Mouse (Mus musculus) kidney, embryonic 16.5 days (tissue): Measurements from ENCODE around the gene Lhfpl2. TPM values are rescaled to one million over a fixed set of nuclear protein-coding genes. Genes with fewer than 3 reads are reported as not detected.

Experiments
- ATAC-seq: fragments of 200-750 bp; cut with Nextera tagmentation; 2 replicates; pipeline ENCODE4 v1.8.0; 2017; ENCODE audit warnings: moderate TSS enrichment; ENCODE audit not compliant: low FRiP score, low TSS enrichment
- H3K27ac ChIP-seq: fragments of 300-500 bp; sonication (generic); 2 replicates; pipeline ENCODE4 v1.5.1; 2014; ENCODE audit warnings: low read length
- H3K27me3 ChIP-seq: fragments of 300-500 bp; sonication (generic); 2 replicates; pipeline ENCODE4 v1.6.1; 2014; ENCODE audit warnings: low read length, control low read depth, mixed read lengths; ENCODE audit not compliant: insufficient read depth
- H3K36me3 ChIP-seq: fragments of 300-500 bp; sonication (generic); 2 replicates; pipeline ENCODE4 v1.6.1; 2014; ENCODE audit warnings: low read length, control low read depth, mixed read lengths; ENCODE audit not compliant: insufficient read depth
- H3K4me1 ChIP-seq: fragments of 300-500 bp; sonication (generic); 2 replicates; pipeline ENCODE4 v1.6.1; 2014; ENCODE audit warnings: low read length, control low read depth, mixed read lengths; ENCODE audit not compliant: insufficient read depth
- H3K4me2 ChIP-seq: fragments of 300-500 bp; sonication (generic); replicated peaks from 2 replicates; pipeline ENCODE4 v1.6.1; 2014; ENCODE audit warnings: low read depth, low read length
- H3K4me3 ChIP-seq: fragments of 300-500 bp; sonication (generic); 2 replicates; pipeline ENCODE4 v1.5.1; 2014; ENCODE audit warnings: mild to moderate bottlenecking, low read length
- H3K9ac ChIP-seq: fragments of 300-500 bp; sonication (generic); replicated peaks from 2 replicates; pipeline ENCODE4 v1.6.1; 2014; ENCODE audit warnings: low read length
- H3K9me3 ChIP-seq: fragments of 300-500 bp; sonication (generic); 2 replicates; pipeline ENCODE4 v1.6.1; 2016; ENCODE audit warnings: low read length, control low read depth
- WGBS: fragments of 180-500 bp; shearing (Covaris S2); extraction: QIAGEN DNeasy Blood & Tissue Kit; methylation state at CpG from one replicate; pipeline ENCODE4 v1.1.7; 2014; 5-methylcytosine and 5-hydroxymethylcytosine counted together
- polyA plus RNA-seq: library from polyadenylated mRNA; unstranded; fragments of >200 nt; fragmentation: Nextera tagmentation; extraction: Ambion mirVana; gene quantifications from 2 replicates; pipeline ENCODE4 v1.2.1, GENCODE M21; 2015

Lhfpl2 gene
- polyA plus RNA-seq, 1 experiment from 2014 or later, result 91.2 TPM

DNA sequence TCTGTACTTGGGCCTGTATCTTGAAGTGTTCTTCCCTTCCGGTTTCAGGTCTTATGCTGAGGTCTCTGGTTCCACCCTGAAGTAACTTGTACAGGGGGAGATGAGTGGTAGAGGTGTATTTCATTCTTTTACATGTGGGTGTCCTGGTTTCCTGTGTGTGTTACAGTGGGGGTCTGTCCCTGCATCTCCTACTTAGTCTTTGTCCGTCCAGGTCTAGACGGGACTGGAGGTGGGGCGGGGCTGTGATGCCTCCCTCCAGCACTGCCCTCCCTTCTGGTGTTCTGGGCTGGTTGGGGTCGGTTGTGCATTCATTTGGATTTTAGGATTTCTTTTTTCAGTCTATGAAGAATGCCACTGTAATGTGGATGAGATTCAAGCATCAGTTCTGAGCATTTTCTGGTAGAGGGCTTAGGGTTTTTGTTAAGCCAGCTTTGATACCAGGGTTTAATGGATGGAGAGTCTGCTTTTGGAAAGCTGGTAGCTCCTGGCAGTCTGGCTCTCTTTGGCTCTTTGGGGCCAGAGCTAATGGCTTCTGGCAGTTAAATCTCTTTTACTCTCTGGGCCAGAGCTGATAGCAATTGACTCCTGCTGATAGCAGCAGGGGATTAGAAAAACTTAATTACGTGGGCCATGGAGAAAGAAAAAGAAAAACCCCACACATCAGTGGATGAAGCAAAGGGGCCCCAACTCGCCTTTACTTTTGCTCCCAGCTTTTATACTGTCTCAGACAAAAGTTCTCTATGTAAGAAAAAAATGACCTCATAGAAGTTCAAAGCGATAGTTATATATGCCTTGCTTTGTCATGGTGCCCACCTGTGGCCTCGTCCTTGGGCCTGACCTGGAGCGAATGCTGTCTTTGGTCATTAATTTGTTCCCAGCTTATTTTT, 130.8 kb downstream of the Lhfpl2 start:
- ATAC-seq, result no peak
- Histone ChIP-seq H3K9ac (no peak overlapping the region), H3K36me3 (peaks cover 20% of the 10 kb centered on the region), H3K27ac (no peak overlapping the region), H3K4me3 (no peak overlapping the region), H3K4me1 (peaks cover 3% of the 10 kb centered on the region; the same call in 1 of the 2 replicates), H3K4me2 (no peak overlapping the region), H3K9me3 (no peaks in the 10 kb centered on the region), H3K27me3 (no peaks in the 10 kb centered on the region)
- WGBS, result 71% methylated on average over 10 of the region's 10 CpGs

DNA sequence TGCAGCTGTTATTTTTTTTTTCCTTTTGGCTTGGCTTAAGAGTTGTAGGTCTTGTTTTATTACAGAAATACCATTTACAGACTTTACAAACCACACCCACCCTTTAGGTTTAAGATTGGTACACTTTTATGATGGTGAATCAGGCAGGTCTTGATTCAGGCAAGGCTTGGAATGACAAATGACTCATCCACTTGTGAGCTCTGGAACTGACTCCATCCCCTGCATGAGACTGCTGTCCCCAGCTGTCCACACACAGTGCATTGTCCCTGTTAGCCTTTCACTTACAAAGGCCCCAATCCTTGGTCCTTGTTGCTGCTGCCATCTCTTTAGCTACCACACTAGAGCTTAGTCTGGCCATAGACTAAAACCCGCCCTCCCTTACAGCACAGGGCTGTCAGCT, 132.8 kb downstream of the Lhfpl2 start:
- ATAC-seq, result no peak
- H3K36me3 ChIP-seq, result peaks cover 21% of the 10 kb centered on the region
- H3K9ac ChIP-seq, result no peak overlapping the region
- H3K27me3 ChIP-seq, result no peaks in the 10 kb centered on the region
- peaks cover 3% of the 10 kb centered on the region; the same call in 1 of the 2 replicates for H3K4me1 ChIP-seq
- no peaks in the 10 kb centered on the region for H3K9me3 ChIP-seq
- 100% methylated on average over 1 of the region's 1 CpGs for WGBS
- H3K4me2 ChIP-seq, result no peak overlapping the region
- H3K4me3 ChIP-seq, result no peak overlapping the region
- no peak overlapping the region for H3K27ac ChIP-seq

DNA sequence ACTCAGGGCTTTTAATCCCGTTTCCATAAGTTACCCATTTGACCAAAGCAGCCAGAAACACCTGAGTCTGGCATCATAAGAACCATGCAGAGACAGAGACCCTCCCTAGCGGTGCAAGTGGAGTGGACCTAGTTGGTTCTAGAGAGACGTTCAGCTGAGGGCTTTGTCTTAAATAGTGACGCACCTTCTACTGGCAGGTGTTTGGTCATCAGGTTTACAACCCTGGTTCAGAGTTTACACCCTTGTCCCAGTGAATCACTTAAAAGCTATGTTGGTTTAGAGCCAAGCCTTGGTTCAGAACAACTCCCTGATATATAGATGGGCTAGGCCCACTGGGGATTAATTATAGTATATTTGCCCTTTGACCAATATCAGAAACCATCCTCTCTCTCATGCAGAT, 135.6 kb downstream of the Lhfpl2 start:
- Histone ChIP-seq H3K36me3 (peaks cover 35% of the 10 kb centered on the region), H3K27ac (no peak overlapping the region), H3K9ac (no peak overlapping the region), H3K9me3 (no peaks in the 10 kb centered on the region), H3K27me3 (no peaks in the 10 kb centered on the region), H3K4me1 (no peaks in the 10 kb centered on the region), H3K4me2 (no peak overlapping the region), H3K4me3 (no peak overlapping the region)
- 79% methylated on average over 4 of the region's 4 CpGs for WGBS
- ATAC-seq, result no peak

DNA sequence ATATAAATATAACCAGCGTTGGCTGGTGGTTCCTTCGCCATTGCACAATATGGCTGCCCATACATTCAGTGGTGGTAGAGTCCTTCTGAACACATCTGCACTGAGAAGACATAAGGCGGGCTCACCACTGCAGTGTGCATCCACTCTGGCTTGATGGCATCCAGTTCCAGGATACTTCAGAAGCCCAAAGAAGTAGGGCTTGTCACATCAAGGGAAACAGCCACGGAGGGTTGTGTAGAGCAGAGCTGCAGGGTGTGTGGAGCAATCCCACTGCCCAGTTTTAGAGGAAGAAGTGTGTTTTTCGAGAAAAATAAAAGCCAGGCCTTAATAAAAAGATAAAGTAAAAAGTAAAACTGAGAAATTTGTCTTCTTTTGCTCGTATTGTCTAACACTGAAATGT, 141.0 kb downstream of the Lhfpl2 start:
- no peak for ATAC-seq
- H3K4me2 ChIP-seq, result no peak overlapping the region
- no peak overlapping the region for H3K27ac ChIP-seq
- peaks cover 21% of the 10 kb centered on the region for H3K36me3 ChIP-seq
- H3K9me3 ChIP-seq, result no peaks in the 10 kb centered on the region
- no peak overlapping the region for H3K9ac ChIP-seq
- WGBS, result 81% methylated on average over 6 of the region's 6 CpGs
- no peaks in the 10 kb centered on the region for H3K27me3 ChIP-seq
- H3K4me1 ChIP-seq, result peaks cover 10% of the 10 kb centered on the region
- no peak overlapping the region for H3K4me3 ChIP-seq

DNA sequence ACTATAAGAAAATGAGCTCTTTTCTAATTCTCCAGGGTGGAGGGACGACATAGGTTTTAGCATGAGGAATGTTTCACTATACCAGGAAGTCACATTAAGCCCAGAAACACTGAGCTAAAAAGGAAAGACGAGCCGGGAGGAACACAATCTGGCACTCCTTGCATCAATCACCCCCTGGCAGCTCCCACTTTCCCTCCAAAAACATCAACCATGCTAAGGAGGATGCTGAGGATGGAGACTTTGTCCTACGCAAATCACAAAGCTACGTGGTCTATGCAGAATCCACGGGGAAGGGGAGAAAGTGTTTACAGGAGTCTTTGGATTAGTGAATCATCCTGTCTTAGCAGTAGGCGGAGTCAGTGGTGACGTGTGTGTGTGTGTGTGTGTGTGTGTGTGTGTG, 142.2 kb downstream of the Lhfpl2 start:
- Histone ChIP-seq H3K4me2 (no peak overlapping the region), H3K4me3 (no peak overlapping the region), H3K36me3 (0 out of 2 replicates have a peak, but pooled peaks cover 14% of the 10 kb centered on the region), H3K9ac (no peak overlapping the region), H3K9me3 (no peaks in the 10 kb centered on the region), H3K27ac (no peak overlapping the region), H3K4me1 (peaks cover 10% of the 10 kb centered on the region), H3K27me3 (no peaks in the 10 kb centered on the region)
- ATAC-seq, result no peak
- 23% methylated on average over 8 of the region's 8 CpGs for WGBS

DNA sequence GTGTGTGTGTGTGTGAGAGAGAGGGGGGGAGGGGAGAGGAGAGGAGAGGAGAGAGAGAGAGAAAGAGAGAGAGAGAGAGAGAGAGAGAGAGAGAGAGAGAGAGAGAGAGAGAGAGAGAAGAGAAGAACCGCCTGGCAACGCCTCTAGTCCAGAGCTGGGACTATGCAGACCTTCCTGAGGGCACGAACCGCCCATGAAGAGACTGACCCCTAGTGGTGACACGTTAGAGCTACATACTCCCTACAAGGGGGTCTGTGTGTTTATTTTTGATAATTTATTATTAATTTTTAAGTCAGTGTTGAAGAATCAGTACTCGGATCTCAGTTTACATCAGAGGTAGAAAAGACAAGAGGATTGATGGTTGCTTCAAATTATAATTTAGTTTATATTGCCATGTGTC, 147.6 kb downstream of the Lhfpl2 start:
- peak; percentile 82 for ATAC-seq
- H3K4me1 ChIP-seq, result no peaks in the 10 kb centered on the region
- no peak overlapping the region for H3K9ac ChIP-seq
- H3K4me2 ChIP-seq, result no peak overlapping the region
- H3K9me3 ChIP-seq, result peaks cover 3% of the 10 kb centered on the region
- H3K27me3 ChIP-seq, result no peaks in the 10 kb centered on the region
- H3K36me3 ChIP-seq, result peaks cover 16% of the 10 kb centered on the region
- WGBS, result 7% methylated on average over 6 of the region's 6 CpGs
- no peak overlapping the region for H3K4me3 ChIP-seq
- no peak overlapping the region for H3K27ac ChIP-seq

DNA sequence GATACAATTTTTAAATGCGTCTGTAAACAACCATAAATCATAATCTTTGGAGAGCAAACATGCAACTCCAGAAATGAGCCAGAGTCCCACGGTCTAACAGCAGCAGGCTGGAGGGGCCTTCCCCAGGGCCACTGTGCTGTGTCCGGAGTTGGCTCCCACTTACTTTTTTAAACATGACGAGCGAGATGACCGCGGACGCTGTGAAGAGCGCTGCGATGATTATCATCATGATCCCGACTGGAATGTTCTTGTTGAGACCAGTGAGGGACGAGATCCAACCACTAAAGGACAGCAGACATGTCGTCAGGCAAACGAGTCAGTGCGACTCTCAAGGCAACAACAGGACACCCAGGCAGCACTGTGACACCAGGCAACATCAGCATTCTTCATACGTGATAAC, 150.4 kb downstream of the Lhfpl2 start:
- Histone ChIP-seq H3K4me2 (no peak overlapping the region), H3K4me1 (no peaks in the 10 kb centered on the region), H3K9ac (no peak overlapping the region), H3K9me3 (peaks cover 3% of the 10 kb centered on the region), H3K36me3 (peaks cover 16% of the 10 kb centered on the region), H3K27me3 (no peaks in the 10 kb centered on the region), H3K4me3 (no peak overlapping the region), H3K27ac (no peak overlapping the region)
- no peak for ATAC-seq
- WGBS, result 97% methylated on average over 16 of the region's 16 CpGs

DNA sequence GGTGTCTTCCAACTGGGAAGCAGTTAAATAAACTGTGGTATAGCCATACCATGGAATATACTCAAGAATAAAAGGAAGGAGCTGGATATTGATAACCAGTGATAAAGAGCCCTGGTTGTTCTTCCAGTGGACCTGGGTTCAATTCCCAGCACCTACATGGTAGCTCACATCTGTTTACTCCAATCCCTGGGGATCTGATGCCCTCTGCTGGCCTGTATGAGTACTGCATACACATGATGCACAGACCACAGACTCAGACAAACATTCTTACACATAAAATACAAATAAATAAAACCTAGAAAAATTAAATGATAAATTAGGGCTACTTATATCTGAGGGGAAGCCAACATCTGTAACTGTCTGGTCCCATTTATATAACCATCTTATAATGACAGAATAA, 151.3 kb downstream of the Lhfpl2 start:
- Histone ChIP-seq H3K4me3 (no peak overlapping the region), H3K27ac (no peak overlapping the region), H3K27me3 (no peaks in the 10 kb centered on the region), H3K4me1 (no peaks in the 10 kb centered on the region), H3K9ac (no peak overlapping the region), H3K36me3 (peaks cover 16% of the 10 kb centered on the region), H3K9me3 (peaks cover 3% of the 10 kb centered on the region), H3K4me2 (no peak overlapping the region)
- no peak for ATAC-seq

DNA sequence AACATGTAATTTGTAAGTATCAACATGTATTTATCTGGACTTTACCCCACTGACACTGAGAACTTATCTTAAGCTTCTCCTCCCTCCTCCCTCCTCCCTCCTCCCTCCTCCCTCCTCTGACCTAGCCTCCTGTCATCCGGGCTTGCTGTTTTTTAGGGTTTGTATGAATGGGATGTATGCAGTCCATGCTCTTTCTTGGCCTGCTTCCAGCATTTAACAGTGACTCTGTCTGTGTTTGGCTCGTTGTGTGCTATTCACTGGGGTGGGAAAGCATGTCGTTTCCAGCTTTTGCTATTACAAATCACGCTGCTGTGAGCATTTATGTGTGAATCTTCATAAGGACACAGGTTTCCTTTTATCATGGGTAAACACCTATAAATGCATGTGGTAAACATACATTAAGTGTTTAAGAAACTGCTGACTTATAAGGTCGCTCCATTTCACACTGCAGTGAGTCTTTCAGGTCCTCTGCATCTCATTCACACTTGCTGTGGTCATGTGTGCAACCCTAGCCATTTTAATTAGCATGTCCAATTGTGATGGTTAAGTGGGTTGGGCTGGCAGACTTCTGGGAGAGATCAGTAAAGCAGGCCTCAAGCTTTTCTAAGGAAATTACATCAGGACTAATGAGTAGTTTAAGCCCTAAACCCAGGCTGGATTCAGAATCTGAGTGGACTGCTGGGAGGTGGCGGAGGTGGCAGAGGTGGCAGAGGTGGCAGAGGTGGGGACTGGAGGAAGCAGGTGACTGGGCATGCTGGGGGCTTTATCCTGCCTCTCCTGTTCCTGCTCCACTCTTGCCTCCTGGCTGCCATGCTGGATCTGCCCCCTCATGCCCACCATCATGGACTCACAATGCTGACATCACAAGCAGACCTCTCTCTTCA, 153.9 kb downstream of the Lhfpl2 start:
- Histone ChIP-seq H3K4me3 (no peak overlapping the region), H3K9me3 (peaks cover 3% of the 10 kb centered on the region), H3K4me1 (no peaks in the 10 kb centered on the region), H3K27ac (no peak overlapping the region), H3K27me3 (no peaks in the 10 kb centered on the region), H3K36me3 (peaks cover 19% of the 10 kb centered on the region), H3K4me2 (no peak overlapping the region), H3K9ac (no peak overlapping the region)
- no peak; the same call in 1 of the 2 replicates for ATAC-seq
- WGBS, result 53% methylated on average over 6 of the region's 6 CpGs

DNA sequence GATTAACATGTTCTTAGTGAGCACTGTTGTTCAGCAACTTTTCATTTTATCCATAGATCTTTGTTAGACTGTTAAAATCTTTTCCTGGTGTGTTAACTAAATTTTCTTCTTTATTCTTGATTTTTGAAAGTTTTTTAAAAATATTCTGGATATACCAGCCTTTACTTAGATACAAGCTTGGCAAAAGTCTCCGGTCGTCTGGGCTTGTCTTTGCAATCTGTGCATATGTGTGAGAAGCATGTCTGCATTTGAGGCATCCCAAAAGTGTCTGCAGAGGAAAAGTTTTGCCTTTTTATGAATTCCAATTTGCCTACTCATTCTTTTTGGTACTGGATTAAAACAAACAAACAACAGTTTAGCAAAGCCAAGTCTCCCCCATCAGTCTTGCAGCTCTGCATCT, 154.6 kb downstream of the Lhfpl2 start:
- H3K9ac ChIP-seq, result no peak overlapping the region
- no peak for ATAC-seq
- H3K27ac ChIP-seq, result no peak overlapping the region
- no peaks in the 10 kb centered on the region for H3K4me1 ChIP-seq
- H3K36me3 ChIP-seq, result peaks cover 19% of the 10 kb centered on the region
- H3K27me3 ChIP-seq, result no peaks in the 10 kb centered on the region
- H3K9me3 ChIP-seq, result peaks cover 3% of the 10 kb centered on the region
- 96% methylated on average over 2 of the region's 2 CpGs for WGBS
- no peak overlapping the region for H3K4me2 ChIP-seq
- no peak overlapping the region for H3K4me3 ChIP-seq
